Mouse (Mus musculus): ENCODE results near the gene Slc44a2. TPM values are rescaled to one million over a fixed set of nuclear protein-coding genes. Genes with fewer than 3 reads are reported as not detected.

Gene Slc44a2
- 608 TPM for polyA plus RNA-seq (2017; shearing (Covaris generic))

DNA sequence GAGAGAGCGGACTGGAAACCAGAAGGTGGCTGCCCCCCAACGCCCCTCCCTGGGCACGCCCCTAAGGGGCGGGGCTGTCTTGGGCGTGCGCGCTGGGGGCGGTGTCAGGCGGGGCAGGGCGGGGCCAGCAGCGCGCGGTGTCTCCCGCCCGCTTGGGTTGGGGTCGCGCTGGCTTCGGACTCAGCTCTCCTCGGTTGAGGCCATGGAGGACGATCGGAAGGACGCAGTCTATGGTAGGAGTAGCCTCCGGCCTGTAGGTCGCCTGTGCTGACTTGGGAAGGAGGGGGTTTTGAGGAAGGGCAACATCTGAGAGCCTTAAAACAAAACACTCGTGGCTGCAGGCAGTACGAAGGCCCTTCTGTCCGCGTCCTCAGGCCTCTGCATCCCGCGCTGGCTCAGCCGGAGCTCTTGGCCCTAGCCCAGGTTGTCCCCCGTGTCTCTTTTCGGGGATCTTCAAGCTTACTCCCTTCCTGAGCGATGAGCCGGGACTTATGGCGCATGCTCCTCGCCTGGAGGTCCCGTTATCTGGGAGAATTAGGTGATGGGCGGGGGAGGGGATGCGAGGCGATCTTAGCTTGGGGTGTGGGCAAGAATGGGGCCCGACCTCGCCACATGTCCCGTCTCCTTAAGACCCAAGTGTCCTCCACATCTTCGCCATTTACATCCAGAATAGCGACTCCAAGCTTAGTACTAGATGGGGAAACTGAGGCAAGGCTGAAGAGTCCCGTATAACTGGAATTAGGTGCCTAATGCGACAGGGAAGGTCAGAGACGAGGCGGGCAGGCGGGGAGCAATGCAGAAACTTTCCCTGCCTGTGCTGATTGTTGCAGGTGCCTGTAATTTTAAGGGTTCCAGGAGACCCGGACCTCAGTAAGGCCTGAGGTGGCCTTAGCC lies at the start of gene Slc44a2:
Gene Slc44a2, plus strand, starts transcription at position 80 of the 894 bp plus-strand sequence.

DNA sequence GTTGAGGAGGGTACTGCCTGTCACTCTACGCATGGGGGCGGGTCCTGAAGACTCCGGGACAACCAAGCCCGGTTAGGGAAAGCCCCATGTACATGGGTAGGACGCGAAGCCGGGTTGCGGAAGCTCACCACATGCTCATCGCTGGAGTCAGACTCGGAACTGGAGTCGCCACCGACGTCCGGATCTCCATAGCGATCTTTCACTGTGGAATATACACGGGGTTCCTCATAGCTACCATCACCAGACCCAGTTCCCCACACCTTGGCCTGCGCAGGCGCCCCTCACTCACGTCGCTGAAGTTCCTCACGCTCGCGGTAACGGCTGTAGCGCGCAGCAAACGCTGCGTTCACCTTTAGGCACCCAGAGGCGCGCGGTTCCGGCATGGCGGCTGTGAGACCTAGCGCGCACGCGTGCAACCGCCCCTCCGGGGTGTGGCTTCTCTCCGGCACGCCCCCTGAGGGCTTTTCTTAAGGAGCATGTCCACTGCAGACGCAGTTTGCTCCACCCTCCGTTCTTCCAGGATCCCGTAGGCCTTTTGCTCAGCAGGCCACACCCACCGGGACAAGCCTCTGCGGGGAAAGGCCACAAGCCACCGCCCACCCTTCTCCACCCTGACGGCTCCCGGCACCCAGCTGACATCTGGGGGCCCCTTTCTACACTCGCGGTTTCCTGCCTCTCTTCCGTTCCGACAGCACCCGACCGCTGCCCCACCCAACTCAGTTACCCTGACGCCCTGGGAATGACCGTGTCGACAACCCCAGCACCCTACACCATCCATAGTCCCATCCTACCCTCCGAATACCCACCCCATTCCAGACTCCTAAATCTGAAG lies 32.7 kb upstream of the Slc44a2 start, which contains the start of gene Kri1:
Gene Kri1, minus strand, starts transcription at position 399 of the 832 bp plus-strand sequence.

DNA sequence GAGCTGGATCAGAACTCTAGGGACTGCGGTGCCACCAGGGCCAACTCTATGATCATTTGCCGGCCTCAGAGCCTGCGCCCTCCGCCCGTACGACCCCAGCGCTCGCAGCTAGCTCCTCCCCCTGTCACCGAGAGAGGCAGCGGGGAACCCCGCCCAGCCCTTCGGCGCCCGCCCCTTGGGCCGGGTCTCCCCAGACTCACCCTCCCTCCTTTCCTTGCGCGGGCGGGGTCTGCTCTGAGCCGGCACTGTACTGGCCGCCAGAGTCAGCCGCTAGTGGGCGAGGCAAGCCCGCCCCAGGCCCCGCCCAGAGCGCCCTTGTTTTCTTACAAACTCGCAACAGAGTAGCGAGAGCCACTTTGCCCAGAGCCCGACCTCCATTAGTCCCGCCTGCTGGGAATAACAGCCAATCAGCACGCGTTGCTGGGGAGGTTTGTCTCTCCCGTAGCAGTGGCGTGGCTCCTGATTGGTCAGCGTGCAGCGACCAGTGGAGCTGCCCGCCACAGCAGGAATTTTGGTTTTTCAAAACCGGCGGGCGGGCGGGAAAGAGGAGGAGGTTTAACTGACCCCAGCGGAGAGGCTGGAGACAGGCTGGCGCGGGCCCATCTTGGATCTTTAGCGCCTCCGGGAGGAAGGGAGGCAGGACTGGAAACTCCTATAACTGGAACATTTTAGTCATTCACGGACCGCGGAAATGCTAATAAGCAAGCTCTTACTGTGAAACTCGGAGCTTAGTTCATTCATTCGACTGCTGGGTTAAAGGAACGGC lies 29.3 kb upstream of the Slc44a2 start, which contains the start of gene Cdkn2d:
Gene Cdkn2d, minus strand, starts transcription at position 386 of the 766 bp plus-strand sequence.

GRCm38 (mm10) chr9:21312134-21312533 lies 8.4 kb upstream of the Slc44a2 start, which contains the start of gene Ap1m2:
Gene Ap1m2 (minus strand): TSS chr9:21312337.

DNA sequence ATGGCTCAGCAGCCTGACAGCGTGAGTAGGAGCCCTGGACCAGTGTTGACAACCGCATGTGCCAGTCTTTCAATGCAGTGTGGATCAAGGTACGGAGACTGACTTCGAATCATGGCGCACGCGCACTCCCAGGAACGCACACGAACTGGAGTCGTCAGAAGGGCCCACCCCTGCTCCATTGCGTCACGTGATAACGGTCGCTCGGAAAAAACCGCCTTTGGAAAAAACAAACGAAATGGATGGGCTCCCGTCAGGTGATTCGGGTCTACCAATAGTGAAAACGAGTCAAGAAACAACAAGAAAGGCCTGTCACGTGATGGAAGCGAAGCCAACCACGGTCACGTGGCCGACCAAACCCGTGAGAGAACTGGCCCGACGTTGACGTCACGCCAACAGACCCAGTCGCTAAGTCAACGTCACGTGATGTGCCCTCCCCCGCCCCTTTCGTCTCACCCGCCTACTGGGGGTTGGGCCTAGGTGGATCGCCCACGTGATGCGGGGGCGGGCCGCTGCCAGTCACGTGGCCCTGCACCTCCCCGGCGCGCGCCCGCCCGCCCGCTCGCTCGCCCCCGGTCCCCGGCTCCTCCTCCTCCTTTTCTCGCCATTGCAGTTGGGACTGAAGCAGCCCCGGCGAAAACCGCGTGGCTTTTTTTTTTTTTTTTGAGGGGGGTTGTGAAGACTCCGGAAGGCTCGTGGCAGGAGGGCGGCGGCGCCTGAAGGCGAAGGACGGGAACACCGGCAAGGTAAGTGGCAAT lies 47.0 kb downstream of the Slc44a2 start, which contains the start of gene Ilf3:
Gene Ilf3, plus strand, starts transcription at position 515 of the 755 bp plus-strand sequence.

Other genes starting within 250 kb of the Slc44a2 start
- gene Gm49373, start 247.6 kb upstream of the Slc44a2 start, polyA plus RNA-seq (2017; shearing (Covaris generic)) = not detected
- 30.7 TPM for gene Fdx1l, start 247.1 kb upstream of the Slc44a2 start, polyA plus RNA-seq (2017; shearing (Covaris generic))
- 7.4 TPM for gene Gm38431, start 228.7 kb upstream of the Slc44a2 start, polyA plus RNA-seq (2017; shearing (Covaris generic))
- gene Raver1, start 228.7 kb upstream of the Slc44a2 start, polyA plus RNA-seq (2017; shearing (Covaris generic)) = 82.1 TPM
- gene Tyk2, start 189.5 kb upstream of the Slc44a2 start, polyA plus RNA-seq (2017; shearing (Covaris generic)) = 96.0 TPM
- 305 TPM for gene Cdc37, start 170.7 kb upstream of the Slc44a2 start, polyA plus RNA-seq (2017; shearing (Covaris generic))
- 0.61 TPM for gene Pde4a, start 155.0 kb upstream of the Slc44a2 start, polyA plus RNA-seq (2017; shearing (Covaris generic))
- 27.8 TPM for gene Keap1, start 81.3 kb upstream of the Slc44a2 start, polyA plus RNA-seq (2017; shearing (Covaris generic))
- not detected for gene S1pr5, start 72.3 kb upstream of the Slc44a2 start, polyA plus RNA-seq (2017; shearing (Covaris generic))
- 48.5 TPM for gene Atg4d, start 55.4 kb upstream of the Slc44a2 start, polyA plus RNA-seq (2017; shearing (Covaris generic))
- gene Kri1, start 32.7 kb upstream of the Slc44a2 start, polyA plus RNA-seq (2017; shearing (Covaris generic)) = 49.2 TPM
- 152 TPM for gene Cdkn2d, start 29.3 kb upstream of the Slc44a2 start, polyA plus RNA-seq (2017; shearing (Covaris generic))
- 2.4 TPM for gene Ap1m2, start 8.4 kb upstream of the Slc44a2 start, polyA plus RNA-seq (2017; shearing (Covaris generic))
- 70.8 TPM for gene Ilf3, start 47.2 kb downstream of the Slc44a2 start, polyA plus RNA-seq (2017; shearing (Covaris generic))
- gene Qtrt1, start 91.1 kb downstream of the Slc44a2 start, polyA plus RNA-seq (2017; shearing (Covaris generic)) = 45.8 TPM
- gene Dnm2, start 104.2 kb downstream of the Slc44a2 start, polyA plus RNA-seq (2017; shearing (Covaris generic)) = 262 TPM
- gene Tmed1, start 189.6 kb downstream of the Slc44a2 start, polyA plus RNA-seq (2017; shearing (Covaris generic)) = 7.2 TPM
- gene AB124611, start 205.5 kb downstream of the Slc44a2 start, polyA plus RNA-seq (2017; shearing (Covaris generic)) = 45.4 TPM
- gene Carm1, start 226.2 kb downstream of the Slc44a2 start, polyA plus RNA-seq (2017; shearing (Covaris generic)) = 10.4 TPM

All from CD4-positive, CD25-positive, alpha-beta regulatory T cell, adult 9 weeks (primary cell).